Mouse (Mus musculus) CD8-positive naive resting alpha-beta T cell, adult 57 days (primary cell): ENCODE data around the gene Vmn2r97. TPM values are rescaled to one million over a fixed set of nuclear protein-coding genes. Genes with fewer than 3 reads are reported as not detected.

Experiments
- total RNA-seq: library from RNA; stranded (reverse); gene quantifications from one replicate; pipeline ENCODE4 v1.2.4, GENCODE M21; 2023

Vmn2r97 gene
- total RNA-seq, result not detected

DNA sequence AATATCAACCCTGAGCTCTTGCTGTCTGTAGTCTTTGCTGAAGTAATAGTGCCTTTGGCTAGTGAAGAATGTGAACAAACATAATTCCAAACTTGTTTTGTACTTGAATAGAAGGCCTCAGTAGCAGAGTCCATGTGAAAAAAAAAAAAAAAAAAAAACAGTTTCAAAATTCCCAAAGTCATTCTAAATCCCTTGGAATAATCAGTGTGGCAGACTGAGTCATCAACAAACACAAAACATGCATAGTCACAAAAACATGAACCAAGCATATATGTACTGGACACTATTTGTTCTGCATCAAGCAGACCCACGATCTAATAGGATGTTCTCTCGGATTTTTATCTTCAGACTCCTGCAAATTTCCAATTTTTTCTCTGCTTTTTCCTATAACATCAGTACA is at the start of gene Vmn2r97:
Vmn2r97 (plus strand) TSS at position 301 of the 400 bp plus-strand sequence.

Other genes starting within 250 kb of the Vmn2r97 start
- gene Vmn2r98, start 139.2 kb downstream of the Vmn2r97 start, total RNA-seq, result not detected